Mouse (Mus musculus) MEL-GATA-1-ER (cell line): ENCODE measurements around the gene Btaf1.
A peak's percentile ranks its signal among the peaks of the same experiment; 100 is the strongest.
"Not testable (repeated sequence)": the region's sequence is repeated elsewhere in the genome, so short reads cannot be mapped to it uniquely, and the experiment has no call there.

Experiments used
- DNase-seq: peaks from one replicate; pipeline ENCODE4 v3.0.0-alpha.2; 2012; ENCODE audit warnings: low read depth; ENCODE audit errors: extremely low read depth

Btaf1 gene

GRCm38 (mm10) chr19:36922015-36922414, 3.9 kb upstream of the Btaf1 start:
- DNase-seq = no peak

GRCm38 (mm10) chr19:36922936-36923335, 2.9 kb upstream of the Btaf1 start:
- no peak for DNase-seq

- peak; percentile 47 for DNase-seq
These were observed 816 bp downstream of the Btaf1 start for GRCm38 (mm10) chr19:36926553-36927236.

- DNase-seq = peak; percentile 43
These were observed 2.0 kb downstream of the Btaf1 start for GRCm38 (mm10) chr19:36927800-36928361.

GRCm38 (mm10) chr19:36929816-36930215, 3.9 kb downstream of the Btaf1 start:
- DNase-seq = no peak

- peak; percentile 60 for DNase-seq
These were observed 6.2 kb downstream of the Btaf1 start for GRCm38 (mm10) chr19:36932097-36932496.

GRCm38 (mm10) chr19:36932613-36933012, 6.7 kb downstream of the Btaf1 start:
- peak; percentile 94 for DNase-seq

- DNase-seq = peak; percentile 61
These were observed 10.4 kb downstream of the Btaf1 start for GRCm38 (mm10) chr19:36936285-36936684.

GRCm38 (mm10) chr19:36938008-36938407, 12.1 kb downstream of the Btaf1 start:
- DNase-seq = no peak

- peak; percentile 49 for DNase-seq
These were observed 14.2 kb downstream of the Btaf1 start for GRCm38 (mm10) chr19:36940064-36940463.

- DNase-seq = no peak
These were observed 27.8 kb downstream of the Btaf1 start for GRCm38 (mm10) chr19:36953637-36954206.

- DNase-seq = no peak
These were observed 32.5 kb downstream of the Btaf1 start for GRCm38 (mm10) chr19:36958331-36958730.

GRCm38 (mm10) chr19:36961320-36961719, 35.4 kb downstream of the Btaf1 start:
- DNase-seq = no peak

- not testable (repeated sequence) for DNase-seq
These were observed 36.8 kb downstream of the Btaf1 start for GRCm38 (mm10) chr19:36962544-36963260.

- no peak for DNase-seq
These were observed 78.7 kb downstream of the Btaf1 start for GRCm38 (mm10) chr19:37004557-37004956.

- DNase-seq = peak; percentile 23
These were observed 84.0 kb downstream of the Btaf1 start for GRCm38 (mm10) chr19:37009878-37010281.

GRCm38 (mm10) chr19:37013461-37013860, 87.6 kb downstream of the Btaf1 start:
- no peak for DNase-seq

GRCm38 (mm10) chr19:37014173-37014939, 88.5 kb downstream of the Btaf1 start:
- DNase-seq = no peak

GRCm38 (mm10) chr19:37016890-37017289, 91.0 kb downstream of the Btaf1 start:
- DNase-seq = no peak

- no peak for DNase-seq
These were observed 92.5 kb downstream of the Btaf1 start for GRCm38 (mm10) chr19:37018411-37018810.

GRCm38 (mm10) chr19:37018931-37019330, 93.1 kb downstream of the Btaf1 start:
- DNase-seq = no peak
